Mouse (Mus musculus) fibroblast of lung, adult 2 months (primary cell): ENCODE results near the gene Myzap.

ENCODE experiments used
- DNase-seq: peaks from one replicate; pipeline ENCODE4 v3.0.0-alpha.2; 2011; ENCODE audit warnings: low read depth

Myzap gene

DNA sequence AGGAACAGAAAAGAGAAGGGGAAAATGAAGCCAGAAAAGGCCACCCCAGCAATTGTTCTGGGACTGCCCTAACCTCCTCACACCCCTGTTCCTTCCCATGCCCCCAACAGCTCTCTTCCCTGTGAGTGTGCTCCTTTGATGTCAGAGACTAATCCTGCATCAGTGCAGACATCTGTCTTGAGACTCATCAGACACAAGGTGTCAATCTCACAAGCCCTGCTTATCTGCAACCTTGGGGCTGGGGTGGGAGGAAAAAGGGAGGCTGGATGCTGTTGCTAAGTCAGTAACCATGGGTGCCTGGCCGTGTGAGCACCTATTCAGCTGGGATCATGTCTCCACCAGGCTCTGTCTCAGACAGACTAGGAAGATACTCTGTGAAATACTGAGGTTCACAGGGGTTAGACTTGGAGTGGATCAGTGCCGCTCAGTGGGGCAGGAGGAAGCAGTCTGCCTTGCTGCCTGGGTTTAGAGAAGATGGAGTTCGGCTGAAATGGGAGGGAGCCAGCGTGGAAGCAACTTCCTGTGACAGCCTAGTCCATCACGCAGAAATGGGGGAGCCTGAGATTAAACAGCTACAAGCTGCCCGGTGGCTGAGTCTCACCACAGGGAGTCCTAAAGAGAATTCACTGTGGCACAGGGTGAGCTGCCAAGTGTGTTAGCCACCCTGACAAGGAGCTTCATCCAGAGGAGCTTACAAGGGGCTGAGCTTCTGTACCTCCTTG, 12.9 kb upstream of the Myzap start:
- DNase-seq, result no peak

DNA sequence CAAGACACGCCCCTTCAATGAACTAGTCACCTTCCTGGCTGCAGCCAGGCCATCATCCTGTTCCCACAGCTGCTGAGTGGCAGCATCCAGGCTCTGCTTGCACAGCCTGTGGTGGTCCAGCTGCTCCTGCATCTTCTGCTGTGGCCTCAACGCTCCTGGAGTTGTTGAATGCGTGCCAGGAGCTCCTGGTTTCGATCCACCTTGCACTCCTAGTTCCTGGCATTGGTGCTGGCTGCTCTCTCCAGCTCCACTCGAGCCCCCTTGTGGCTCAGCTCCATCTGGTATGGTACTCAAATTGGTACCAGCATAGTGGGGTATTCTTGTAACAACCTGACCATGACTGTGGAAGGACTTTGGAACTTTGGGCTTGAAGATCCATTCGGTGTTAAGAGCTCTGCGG, 7.7 kb upstream of the Myzap start:
- no peak for DNase-seq

DNA sequence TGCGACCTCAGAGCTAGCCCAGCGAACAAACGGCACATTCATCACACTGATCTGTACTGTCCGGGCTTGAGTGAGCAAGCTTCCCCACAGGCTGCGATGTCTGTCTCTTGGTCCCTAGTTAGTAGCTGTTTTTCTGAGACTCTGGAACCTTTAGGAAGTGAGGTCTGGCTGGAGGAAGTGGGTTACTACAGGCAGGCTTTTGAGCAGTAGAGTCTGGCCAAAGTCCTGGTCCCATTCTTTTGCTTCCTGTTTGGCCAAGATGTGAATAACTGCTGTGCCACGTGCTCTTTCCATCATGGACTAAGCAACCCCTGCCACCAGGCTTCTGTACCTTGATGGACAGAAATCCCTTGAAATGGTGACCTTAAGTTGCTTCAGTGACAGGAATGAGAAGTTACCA, 4.7 kb upstream of the Myzap start:
- DNase-seq, result no peak

DNA sequence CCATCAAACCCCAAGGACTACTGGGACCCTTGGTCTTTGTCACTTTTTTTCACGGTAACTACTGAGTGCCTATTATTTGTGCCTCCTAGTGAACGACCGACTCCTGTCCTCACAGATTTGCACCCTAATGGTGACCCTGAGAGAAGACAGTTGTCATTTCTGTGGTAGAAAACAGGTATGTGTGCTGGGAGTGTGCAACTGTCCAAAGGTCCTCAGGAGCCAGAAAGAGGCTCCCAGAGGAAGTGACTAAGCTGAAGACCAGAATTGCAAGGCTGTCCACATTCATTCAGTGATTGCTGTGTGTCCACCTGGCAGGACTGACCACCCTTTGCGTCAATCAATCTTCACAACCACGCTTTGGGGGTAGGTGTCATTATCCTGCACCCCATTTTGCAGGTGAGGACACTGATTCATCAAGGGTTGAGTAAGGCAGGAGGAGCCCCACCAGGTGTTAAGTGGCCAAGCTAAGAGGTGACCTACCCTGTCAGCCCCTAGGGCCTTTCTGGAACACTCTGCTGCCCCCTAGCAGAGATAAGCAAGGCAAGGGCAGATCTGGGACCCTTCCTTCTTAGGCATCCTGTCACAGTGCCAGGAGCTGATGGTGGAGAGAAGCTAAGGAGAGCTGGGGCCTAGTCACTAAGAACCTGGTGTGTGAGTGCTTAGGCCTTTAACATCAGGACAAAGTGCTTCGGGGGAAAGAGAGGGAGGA, 571 bp upstream of the Myzap start:
- no peak for DNase-seq

DNA sequence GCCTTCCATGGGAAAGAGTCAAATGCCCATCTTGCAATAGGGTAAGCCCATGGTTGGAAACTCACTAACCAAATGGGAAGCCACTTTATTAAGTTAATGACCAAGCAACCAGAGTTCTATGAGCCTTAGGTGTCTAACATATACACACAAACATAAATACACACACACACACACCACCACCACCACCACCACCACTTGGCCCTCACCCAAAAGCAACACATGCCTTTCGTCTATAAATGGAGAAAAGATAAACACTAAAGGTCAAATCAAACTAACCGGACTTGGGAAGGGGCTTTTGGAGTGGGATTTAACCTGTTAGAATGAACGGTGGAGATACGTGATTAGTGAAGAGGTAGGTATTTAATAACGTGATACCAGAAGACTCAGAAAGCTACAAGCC, 1.1 kb downstream of the Myzap start:
- DNase-seq, result no peak

DNA sequence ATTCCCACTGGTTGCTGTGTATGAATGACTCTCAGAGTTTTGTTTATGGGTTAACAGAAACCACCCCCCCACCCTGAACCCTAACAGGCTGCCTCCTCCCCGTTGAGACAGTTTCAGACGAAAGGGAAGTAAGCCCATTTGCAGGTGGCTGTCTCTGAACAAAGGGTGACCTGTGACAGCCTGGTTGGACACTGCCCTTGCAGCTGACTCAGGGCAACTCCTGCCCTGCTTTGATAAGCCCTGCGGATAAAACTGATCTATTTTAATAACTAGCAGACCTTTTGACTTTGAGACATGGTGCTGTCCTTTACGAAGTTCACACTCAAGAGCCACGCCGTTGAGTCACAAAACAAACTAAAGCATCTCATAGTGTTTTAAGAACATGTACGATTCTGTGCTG, 2.4 kb downstream of the Myzap start:
- DNase-seq, result no peak

DNA sequence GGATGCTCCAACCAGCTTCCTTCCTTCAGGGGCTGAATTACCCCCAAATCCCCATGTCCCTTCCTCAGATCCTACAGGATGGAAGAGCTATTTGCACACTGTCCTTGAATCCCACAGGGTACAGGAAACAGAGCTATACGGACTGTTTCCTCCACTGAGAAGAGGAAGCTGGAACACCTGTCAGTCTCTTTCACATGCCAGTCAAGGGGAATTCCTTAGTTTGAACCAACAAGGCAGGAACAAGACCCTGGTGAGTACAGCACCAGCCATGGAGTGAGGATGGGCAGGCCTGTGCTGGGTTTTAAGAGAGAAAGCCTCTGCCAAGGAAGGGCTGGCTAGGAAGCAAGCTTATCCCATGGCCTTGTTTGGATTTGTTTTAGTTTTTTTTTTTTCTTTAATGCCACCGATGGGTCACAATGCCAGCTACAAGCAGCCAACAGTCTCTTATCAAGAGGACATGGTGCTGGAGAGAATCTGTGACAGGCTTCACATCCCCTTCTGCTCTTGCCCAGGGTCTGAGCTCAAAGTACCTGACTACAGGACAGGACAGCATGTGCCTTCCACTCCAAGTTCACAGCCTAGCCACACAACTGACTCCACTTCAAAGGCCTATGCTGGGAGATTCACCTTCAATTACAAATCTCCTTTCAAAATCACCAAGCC, 3.1 kb downstream of the Myzap start:
- no peak for DNase-seq

DNA sequence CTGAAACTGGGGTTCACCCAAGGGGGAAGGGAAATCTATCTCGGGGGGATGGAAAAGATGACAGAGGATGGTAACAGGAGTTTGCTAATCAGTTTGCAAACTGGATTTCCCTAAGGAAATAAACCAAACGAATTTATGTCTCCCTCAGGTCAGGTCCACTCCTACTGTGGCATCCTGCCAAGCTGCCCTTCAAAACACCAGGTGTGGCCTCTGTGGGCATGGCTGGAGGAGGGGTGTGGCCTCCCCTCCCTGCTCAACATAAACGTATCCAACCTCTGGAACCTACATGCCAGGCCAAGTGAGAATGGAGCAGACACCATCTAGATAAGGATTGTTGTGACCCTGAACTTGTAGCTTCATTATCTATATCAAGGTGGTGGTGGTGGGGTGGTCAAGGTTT, 5.8 kb downstream of the Myzap start:
- DNase-seq, result no peak

DNA sequence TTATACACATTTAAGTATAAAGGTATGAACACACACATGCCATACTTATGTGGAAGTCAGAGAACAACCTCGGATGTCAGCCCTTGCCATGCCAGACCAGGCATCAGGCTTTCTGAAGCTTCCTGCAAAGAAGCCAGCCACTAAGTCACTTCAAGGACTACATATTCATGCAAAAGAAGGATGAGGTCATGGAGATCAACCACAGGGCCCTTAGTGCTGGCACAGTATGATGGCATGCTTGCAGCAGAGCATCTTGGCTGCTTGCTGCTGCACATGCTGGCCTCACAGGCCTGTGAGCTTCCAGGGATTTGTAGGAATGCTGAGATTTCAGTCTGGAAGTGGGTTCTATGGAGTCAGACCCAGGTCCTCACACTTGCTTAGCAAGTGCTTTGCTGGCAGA, 9.4 kb downstream of the Myzap start:
- DNase-seq, result no peak

DNA sequence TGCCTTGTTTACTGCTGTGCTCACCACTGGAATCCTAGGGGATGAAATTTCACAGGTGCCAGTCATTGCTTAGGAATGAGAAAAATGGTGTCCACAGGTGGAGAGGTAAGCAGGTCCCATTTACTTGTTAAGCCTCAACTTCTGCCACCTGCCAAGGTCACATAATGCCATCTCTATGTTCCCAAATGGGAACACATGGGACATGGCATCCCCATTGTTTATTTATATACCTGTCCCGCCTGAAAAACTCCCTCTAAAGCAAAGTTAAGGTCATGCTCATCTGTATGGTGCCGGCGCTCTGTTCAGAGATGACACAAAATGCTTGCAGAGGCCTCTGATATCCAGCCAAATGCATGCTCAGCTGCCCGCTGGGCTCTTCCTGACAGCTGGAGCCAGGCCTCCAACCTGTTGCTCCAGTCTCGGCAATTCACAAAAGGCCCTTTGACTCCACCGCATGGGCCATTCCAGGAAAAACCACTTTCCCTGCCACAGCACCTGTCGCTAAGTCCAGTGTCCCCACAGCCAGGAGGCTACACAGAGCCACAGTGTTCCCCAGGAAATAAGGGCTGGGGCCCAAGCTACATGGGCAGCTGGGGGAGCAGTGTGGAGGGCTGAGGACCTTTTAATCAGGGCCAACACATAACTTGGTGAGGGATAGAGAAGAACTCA, 13.1 kb downstream of the Myzap start:
- DNase-seq, result no peak

DNA sequence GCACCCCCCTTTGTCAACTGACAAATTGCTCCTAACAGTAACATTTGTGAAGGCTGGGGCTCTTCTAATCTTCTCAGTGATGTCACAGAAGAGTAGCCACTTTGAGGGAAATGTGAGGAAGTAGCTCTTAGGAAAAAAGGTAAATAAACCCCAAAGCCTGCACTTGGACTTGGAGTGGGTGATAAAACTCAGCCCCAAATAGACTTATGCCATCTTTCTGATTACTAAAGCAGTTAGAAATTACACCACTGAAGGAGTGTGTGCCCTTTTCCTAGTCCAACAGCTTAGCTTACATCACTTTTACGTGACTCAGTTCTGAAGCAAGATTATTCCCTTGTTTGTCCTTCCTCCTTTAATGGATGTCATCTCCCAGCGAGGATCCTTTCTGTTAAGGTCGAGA, 17.7 kb downstream of the Myzap start:
- no peak for DNase-seq

DNA sequence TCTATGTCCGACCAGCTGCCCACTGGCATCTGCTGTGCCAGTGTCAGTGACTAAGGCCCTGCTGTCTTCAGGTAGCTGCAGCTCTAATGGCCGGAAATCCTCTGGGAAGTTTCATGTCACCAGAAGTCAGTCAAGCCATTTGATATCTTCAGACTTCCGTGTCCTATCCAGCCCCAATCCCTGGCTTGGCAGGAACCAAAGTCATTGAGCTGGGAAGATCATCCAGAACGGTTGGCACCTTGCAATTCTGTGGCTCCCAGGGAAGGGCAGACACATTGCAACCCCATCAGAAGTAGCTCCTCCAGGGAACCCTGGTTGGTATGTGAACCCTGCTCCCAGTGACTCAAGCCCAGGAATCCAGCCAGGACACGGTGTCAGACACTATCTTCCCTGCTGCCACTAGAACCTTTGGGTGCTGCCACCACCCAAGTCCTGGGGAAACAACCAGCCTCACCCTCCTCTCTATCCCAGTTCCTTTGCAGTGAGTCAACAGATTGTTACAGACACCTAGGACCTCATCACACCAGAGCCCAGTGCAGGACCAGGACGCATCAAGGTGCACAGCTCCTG, 18.3 kb downstream of the Myzap start:
- DNase-seq, result no peak

DNA sequence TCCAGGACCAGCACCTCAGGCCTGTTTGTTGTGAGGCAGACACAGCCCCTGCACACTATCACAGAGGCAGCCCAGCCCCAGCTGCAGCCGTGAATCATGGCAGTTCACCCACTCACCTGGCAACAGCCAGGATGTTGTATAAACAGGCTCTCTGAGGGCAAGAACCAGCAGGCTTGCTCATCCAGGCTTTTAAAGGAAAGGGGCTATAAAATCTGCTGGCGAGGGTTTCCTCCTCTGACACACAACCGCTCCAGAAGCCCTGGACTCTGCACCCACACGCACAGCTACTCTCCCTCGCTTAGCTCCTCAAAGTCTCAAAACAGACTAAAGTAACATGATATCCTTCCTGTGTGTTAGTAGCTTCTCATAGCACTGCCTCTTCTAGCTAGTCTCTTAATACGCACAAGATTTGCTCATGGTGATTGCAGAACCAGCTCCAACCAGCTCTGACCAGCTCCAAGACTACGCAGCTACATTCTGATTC, 21.0 kb downstream of the Myzap start:
- DNase-seq, result no peak

DNA sequence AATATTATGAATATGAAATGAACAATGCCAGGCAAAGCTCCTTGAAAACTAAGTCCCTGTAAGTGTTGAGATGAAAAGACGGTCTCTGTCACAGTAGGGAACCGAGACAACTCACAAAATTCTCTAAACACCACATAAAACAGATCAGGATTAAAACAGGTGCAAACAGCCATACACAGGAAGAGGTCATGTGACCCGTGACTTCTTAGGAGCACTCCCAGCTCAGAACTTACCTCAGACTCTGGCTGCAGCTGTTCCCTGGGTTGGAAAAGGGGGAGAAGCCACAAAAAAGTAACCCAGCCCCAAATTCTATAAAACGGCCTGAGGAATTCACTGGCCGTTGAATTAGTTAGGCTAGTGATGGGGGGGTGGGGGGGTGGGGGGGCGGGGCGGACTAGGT, 22.0 kb downstream of the Myzap start:
- DNase-seq, result no peak

DNA sequence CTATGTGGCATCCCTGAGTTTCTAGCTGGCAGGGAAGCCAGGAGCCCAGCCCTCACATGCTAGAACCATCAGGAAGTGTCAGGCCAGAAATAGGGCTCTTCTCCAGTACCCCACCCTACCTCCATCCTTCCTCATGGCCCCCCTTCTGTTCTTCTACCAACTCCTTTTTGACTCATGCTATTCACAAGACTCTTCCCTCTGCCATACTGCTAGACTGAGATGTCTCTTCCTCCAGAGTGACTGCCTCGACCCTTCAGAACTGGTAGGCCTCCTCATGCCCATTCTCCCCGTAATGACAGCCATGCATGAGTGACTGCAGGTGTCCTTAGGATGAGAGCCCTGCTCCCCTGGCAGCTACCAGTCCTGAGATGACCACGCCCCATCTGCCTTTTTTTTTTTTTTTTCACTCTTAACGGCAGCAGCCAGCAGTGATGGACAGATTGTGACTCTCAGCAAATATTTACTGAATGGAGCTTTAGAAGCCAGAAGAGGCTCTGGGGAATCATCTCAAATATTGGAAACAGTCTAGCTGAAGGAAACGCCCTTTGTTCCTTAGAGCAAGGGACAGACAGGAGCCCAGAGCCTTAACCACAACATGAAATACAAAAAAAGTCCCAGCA, 23.7 kb downstream of the Myzap start:
- DNase-seq, result no peak

DNA sequence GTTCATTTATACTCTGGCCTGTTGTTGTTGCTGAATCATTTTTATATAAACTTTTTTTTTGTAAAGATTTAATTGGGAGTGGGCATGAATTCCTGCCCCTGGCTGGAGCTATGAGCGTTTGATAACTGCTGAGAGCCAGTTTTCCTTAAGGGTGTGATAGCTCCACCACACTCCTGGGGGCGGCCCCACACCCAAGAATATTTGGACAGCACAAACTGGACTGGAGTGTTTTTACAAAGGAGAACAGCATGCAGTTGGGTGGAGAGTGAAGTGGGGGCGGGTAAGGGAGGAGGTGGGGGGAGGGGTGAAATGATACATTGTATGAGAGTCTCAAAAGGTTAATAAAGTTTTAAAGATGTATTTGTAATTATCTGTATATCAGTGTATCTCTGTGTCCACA, 24.8 kb downstream of the Myzap start:
- no peak for DNase-seq

DNA sequence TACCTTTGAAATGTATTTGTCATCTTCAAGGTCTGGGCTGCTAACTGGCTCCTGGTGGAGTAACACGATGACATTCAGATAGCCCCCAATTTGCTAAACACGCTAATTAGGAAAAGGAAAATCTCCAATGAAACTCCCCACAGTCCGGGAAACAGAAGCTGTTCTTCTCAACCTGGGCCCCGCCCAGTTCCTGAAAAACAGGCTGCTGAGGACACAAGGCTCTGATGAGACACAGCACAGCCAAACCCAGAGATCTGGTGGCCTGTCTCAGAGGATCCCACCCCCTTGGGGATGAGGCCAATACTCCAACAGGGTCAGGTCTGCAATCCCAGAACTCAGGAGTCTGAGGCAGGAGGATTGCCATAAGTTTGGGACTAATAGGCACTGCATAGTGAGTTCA, 25.4 kb downstream of the Myzap start:
- no peak for DNase-seq

DNA sequence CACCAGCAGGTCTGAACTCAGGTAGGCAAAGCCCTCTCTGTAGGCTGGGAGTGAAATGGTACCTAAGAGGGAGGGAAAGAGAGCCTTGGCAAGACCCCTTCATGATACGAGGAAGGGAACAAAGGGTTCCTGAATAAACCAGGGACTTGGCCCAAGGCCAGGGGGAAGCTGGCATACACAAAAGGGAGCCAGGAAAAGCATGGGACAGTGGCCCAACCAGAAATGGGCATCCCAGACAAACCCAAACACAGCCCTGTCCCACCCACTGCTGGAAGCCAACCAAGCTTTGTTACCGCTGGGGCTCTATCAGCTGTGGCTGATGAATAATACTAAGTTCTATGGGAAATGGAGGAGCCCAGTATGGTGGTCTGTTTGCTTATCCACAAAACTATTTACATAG, 34.4 kb downstream of the Myzap start:
- DNase-seq, result no peak

DNA sequence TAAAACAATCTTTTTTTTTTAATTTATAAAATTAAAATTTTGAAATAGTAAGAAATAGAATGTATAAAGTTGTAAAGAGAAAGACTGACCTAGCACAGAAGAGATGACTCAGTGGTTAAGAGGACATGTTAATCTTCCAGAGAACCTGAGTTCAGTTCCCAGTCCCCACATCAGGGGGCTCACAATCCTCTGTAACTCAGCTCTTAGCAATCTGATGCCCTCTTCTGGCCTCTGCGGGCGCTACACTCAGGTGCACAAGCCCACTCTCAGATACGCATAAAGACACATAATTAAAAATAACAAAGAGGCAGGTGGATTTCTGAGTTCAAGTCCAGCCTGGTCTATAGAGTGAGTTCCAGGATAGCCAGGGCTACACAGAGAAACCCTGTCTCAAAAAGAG, 38.2 kb downstream of the Myzap start:
- DNase-seq, result no peak

DNA sequence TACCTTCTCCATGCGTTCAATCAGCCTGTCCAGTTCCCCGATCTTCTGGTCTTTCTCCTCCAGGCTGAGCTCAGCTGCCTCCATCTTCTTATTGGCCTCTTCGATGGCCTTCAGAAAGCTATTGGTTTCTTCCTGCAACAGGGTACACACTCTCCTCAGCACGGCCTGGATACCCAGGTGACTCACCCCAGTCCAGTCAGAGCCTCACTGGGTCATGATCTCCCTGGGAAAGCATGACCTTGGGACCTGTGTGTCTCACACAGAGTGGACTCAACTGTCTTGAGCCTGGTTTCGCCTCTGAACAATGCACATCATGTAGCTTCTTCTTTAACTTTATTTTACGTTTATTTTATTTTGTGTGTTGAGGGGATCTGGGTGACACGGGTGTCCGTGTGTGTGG, 42.0 kb downstream of the Myzap start:
- DNase-seq, result no peak

DNA sequence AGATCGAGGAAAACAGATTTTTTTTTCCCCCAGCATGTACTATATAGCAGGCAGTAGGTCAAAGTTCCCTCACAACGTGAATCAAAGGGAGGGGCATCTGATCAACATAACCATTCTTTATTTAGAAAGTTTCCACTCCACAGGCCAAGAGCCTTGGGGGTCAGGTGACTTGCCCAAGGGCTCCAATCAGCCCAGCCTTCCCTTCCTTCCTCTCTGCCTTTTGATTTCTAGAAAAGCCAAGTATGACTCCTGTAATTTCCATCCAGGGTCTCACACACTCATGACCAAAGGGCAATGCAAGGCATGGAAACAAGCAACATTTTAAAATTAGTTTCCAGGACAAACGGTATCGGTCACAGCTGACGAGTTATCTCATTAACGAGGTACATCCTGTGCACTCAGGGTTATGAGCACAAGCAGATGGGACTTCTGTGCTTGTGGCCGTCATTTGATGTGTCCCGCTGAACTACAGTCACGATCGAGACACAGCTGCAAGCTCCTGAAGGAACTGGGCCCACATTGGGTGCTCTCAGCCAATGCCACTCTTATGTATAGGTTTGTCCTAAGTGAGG, 44.4 kb downstream of the Myzap start:
- no peak for DNase-seq

DNA sequence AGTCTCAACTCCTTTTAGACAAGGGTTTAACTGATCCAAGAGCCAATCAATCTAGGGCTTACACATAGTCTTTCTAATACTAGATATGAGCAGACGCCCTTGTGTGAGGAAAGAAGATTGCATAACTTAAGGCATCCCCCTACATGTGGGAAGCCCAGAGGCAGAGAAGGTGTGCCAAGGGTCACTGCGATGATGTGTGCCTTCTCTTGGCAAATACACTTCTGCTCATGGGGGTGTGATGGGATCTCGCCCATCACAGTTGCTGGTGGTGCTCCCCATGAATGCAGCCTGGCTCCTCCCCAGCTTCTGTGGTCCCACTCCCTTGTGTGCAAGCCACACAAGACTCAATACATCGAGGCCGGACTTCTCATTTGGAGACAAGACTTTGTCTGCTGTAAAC, 47.3 kb downstream of the Myzap start:
- no peak for DNase-seq
